Mouse (Mus musculus) olfactory bulb, adult 2 months (tissue): ENCODE results near the gene Scnm1.

Experiments used
- CTCF ChIP-seq: fragments of 200-500 bp; IDR thresholded peaks from 2 replicates; pipeline ENCODE4 v1.5.1; 2012; ENCODE audit warnings: low read depth, mild to moderate bottlenecking, low read length, moderate library complexity; ENCODE audit not compliant: insufficient read depth
- POLR2A ChIP-seq: fragments of 200-500 bp; IDR thresholded peaks from 2 replicates; pipeline ENCODE4 v1.6.1; 2012; ENCODE audit warnings: mild to moderate bottlenecking, low read depth, low read length, moderate library complexity; ENCODE audit not compliant: insufficient read depth

- TF ChIP-seq CTCF = no peak
- TF ChIP-seq POLR2A = no peak
These were observed 45.7 kb downstream of the Scnm1 start for GRCm38 (mm10) chr3:95088071-95088470.
